In the genomic region with DNA sequence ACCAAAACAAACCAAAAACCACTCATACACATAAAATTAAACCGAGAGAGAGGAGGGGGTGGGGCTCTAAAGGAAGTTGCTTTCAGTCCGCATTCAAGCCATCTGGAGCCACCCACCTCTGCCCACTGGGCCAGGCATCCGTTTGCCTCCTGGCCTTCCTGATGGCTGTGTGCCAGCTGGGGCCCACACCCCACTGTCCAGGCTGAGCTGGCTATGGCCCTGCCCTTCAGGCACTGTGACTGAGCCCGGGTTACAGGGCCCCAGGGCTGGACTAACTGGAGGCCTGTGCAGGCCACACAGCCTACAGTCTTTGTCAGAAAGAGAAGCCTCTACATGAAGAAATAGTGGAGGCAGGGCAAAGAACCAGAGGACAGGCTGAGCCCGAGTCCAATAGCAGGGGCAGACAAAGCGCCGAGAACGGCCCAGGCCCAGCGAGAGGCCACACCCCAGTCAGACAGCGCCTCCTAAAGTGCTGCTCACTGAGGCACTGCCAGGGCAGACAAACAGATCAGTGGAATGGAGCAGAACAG, we compare ENCODE assay signal across 8 mouse cellular contexts. TPM values are rescaled to one million over a fixed set of nuclear protein-coding genes. Genes with fewer than 3 reads are reported as not detected.
DNase-seq lines count a peak whose midpoint lies in the region; ATAC-seq and TF ChIP-seq lines count a peak whose summit lies in the region.

No protein-coding gene starts in this region.

- no peak overlapping the region for H3K4me2 ChIP-seq in hindbrain, embryonic 14.5 days (replicated peaks)
- peak overlapping the region; percentile 56 for H3K4me2 ChIP-seq in liver, embryonic 13.5 days
- H3K4me2 ChIP-seq in midbrain, postnatal 0 days (ENCODE audit: low read depth, low read length, poor library complexity, severe bottlenecking): no peak overlapping the region

- no peaks in the 10 kb centered on the region for H3K27me3 ChIP-seq in hindbrain, embryonic 14.5 days (ENCODE audit: control insufficient read depth, insufficient read depth, low read length)
- no peaks in the 10 kb centered on the region for H3K27me3 ChIP-seq in liver, embryonic 13.5 days
- H3K27me3 ChIP-seq in midbrain, postnatal 0 days (ENCODE audit: insufficient read depth, low read length): no peaks in the 10 kb centered on the region

- WGBS in hindbrain, embryonic 14.5 days: 51% methylated on average over 10 of the region's 10 CpGs
- 24% methylated on average over 10 of the region's 10 CpGs for WGBS in liver, embryonic 13.5 days (ENCODE audit: insufficient replicate concordance)
- WGBS in midbrain, postnatal 0 days: 45% methylated on average over 10 of the region's 10 CpGs

- 0 out of 2 replicates have a peak, but pooled peaks have one; percentile 7 for TF ChIP-seq CTCF in midbrain, postnatal 0 days (IDR thresholded peaks at IDR 0.05)

- DNase-seq in gastrocnemius, postnatal 25 days: peak; percentile 38
- no peak for DNase-seq in gastrocnemius, postnatal 36 days
- DNase-seq in hindbrain, embryonic 14.5 days (ENCODE audit: low spot score): no peak
- DNase-seq in liver, embryonic 13.5 days: no peak
- no peak for DNase-seq in midbrain, postnatal 0 days (ENCODE audit: low spot score)
- no peak for DNase-seq in adrenal gland, adult 2 months
- no peak for DNase-seq in embryo, embryonic 9.5 days (ENCODE audit: extremely low spot score)

- ATAC-seq in common myeloid progenitor, adult 5-6 weeks (replicated peaks; ENCODE audit: low read depth, poor library complexity, severe bottlenecking): peak; percentile 66
- ATAC-seq in hindbrain, embryonic 14.5 days (ENCODE audit: low FRiP score): peak; percentile 51; the same call in 1 of the 2 replicates
- peak; percentile 74 for ATAC-seq in liver, embryonic 13.5 days (ENCODE audit: low read depth)
- ATAC-seq in midbrain, postnatal 0 days (ENCODE audit: low FRiP score): peak; percentile 18; the same call in 1 of the 2 replicates

- no peak overlapping the region for H3K9ac ChIP-seq in hindbrain, embryonic 14.5 days
- peak overlapping the region; percentile 72 for H3K9ac ChIP-seq in liver, embryonic 13.5 days
- H3K9ac ChIP-seq in midbrain, postnatal 0 days (replicated peaks; ENCODE audit: low read length, poor library complexity, severe bottlenecking): no peak overlapping the region

- no peaks in the 10 kb centered on the region for H3K36me3 ChIP-seq in hindbrain, embryonic 14.5 days (replicated peaks; ENCODE audit: control insufficient read depth, insufficient read depth)
- H3K36me3 ChIP-seq in liver, embryonic 13.5 days: peaks cover 30% of the 10 kb centered on the region
- H3K36me3 ChIP-seq in midbrain, postnatal 0 days (ENCODE audit: insufficient read depth, low read length): peaks cover 8% of the 10 kb centered on the region

- no peak overlapping the region for H3K27ac ChIP-seq in hindbrain, embryonic 14.5 days
- peak overlapping the region; percentile 80 for H3K27ac ChIP-seq in liver, embryonic 13.5 days
- H3K27ac ChIP-seq in midbrain, postnatal 0 days (ENCODE audit: low read depth, low read length): no peak overlapping the region

- H3K4me3 ChIP-seq in hindbrain, embryonic 14.5 days (replicated peaks; ENCODE audit: low read length): no peak overlapping the region
- H3K4me3 ChIP-seq in liver, embryonic 13.5 days (replicated peaks): peak overlapping the region; percentile 32
- H3K4me3 ChIP-seq in midbrain, postnatal 0 days (ENCODE audit: low read depth, low read length): no peak overlapping the region

- no peaks in the 10 kb centered on the region for H3K9me3 ChIP-seq in hindbrain, embryonic 14.5 days (ENCODE audit: control insufficient read depth, low read length)
- H3K9me3 ChIP-seq in liver, embryonic 13.5 days (replicated peaks): no peaks in the 10 kb centered on the region
- H3K9me3 ChIP-seq in midbrain, postnatal 0 days (ENCODE audit: low read length): no peaks in the 10 kb centered on the region

- H3K4me1 ChIP-seq in hindbrain, embryonic 14.5 days (replicated peaks; ENCODE audit: control insufficient read depth, insufficient read depth, low read length): peaks cover 17% of the 10 kb centered on the region
- H3K4me1 ChIP-seq in liver, embryonic 13.5 days (replicated peaks): peaks cover 86% of the 10 kb centered on the region
- no peaks in the 10 kb centered on the region for H3K4me1 ChIP-seq in midbrain, postnatal 0 days (ENCODE audit: insufficient read depth, low read length)

- intact Hi-C loops in gastrocnemius, postnatal 36 days (cut with DNase I): no loop called here

RNA-seq across cellular contexts. Expression of a gene that starts 13.0 kb away (rescaled TPM):
- 1 to 10 TPM; 1.6 to 2.4 TPM for total RNA-seq in gastrocnemius, postnatal 25 days (2021)
- 1 to 10 TPM; 1.7 to 1.9 TPM for total RNA-seq in gastrocnemius, postnatal 36 days (2021)
- total RNA-seq in common myeloid progenitor, adult 5-6 weeks (2017): 10.6 and 15.1 TPM in 2 replicates
- 16.7 and 18.0 TPM in 2 replicates for polyA plus RNA-seq in hindbrain, embryonic 14.5 days (2014; fragmentation: Nextera tagmentation; extraction: Ambion mirVana)
- polyA plus RNA-seq in liver, embryonic 13.5 days (2015; fragmentation: Nextera tagmentation; extraction: Ambion mirVana): 13.2 and 16.8 TPM in 2 replicates
- 40.0 and 51.9 TPM in 2 replicates for total RNA-seq in midbrain, postnatal 0 days (2014; rRNA removed)
- polyA plus RNA-seq in midbrain, postnatal 0 days (2015; fragmentation: Nextera tagmentation; extraction: Ambion mirVana): 20.7 and 20.9 TPM in 2 replicates
- 1 to 10 TPM; 4.1 to 6.1 TPM for total RNA-seq in adrenal gland, adult 2 months (2021)
- polyA plus RNA-seq in adrenal gland, adult 2 months (2012; rRNA removed): 8.4 and 11.2 TPM in 2 replicates

RNA-seq across cellular contexts. Expression of a gene that starts 19.8 kb away (rescaled TPM):
- total RNA-seq in gastrocnemius, postnatal 25 days (2021): under 1 TPM in 1 of 2 experiments, not detected in 1; 0.11 TPM
- under 1 TPM in 1 of 2 experiments, not detected in 1; 0.12 TPM for total RNA-seq in gastrocnemius, postnatal 36 days (2021)
- total RNA-seq in common myeloid progenitor, adult 5-6 weeks (2017): 0.23 TPM in 1 of 2 replicates, not detected in the other
- polyA plus RNA-seq in hindbrain, embryonic 14.5 days (2014; fragmentation: Nextera tagmentation; extraction: Ambion mirVana): 0.31 and 0.32 TPM in 2 replicates
- polyA plus RNA-seq in liver, embryonic 13.5 days (2015; fragmentation: Nextera tagmentation; extraction: Ambion mirVana): 0.50 and 0.76 TPM in 2 replicates
- 0.55 and 0.57 TPM in 2 replicates for total RNA-seq in midbrain, postnatal 0 days (2014; rRNA removed)
- 0.22 and 0.46 TPM in 2 replicates for polyA plus RNA-seq in midbrain, postnatal 0 days (2015; fragmentation: Nextera tagmentation; extraction: Ambion mirVana)
- total RNA-seq in adrenal gland, adult 2 months (2021): 1 to 10 TPM in 1 of 2 experiments, under 1 TPM in 1; 0.17 to 5.7 TPM
- 3.3 and 10.3 TPM in 2 replicates for polyA plus RNA-seq in adrenal gland, adult 2 months (2012; rRNA removed)

RNA-seq across cellular contexts. Expression of a gene that starts 34.2 kb away (rescaled TPM):
- not detected for total RNA-seq in gastrocnemius, postnatal 25 days (2021)
- total RNA-seq in gastrocnemius, postnatal 36 days (2021): not detected
- total RNA-seq in common myeloid progenitor, adult 5-6 weeks (2017): 0.87 TPM in 1 of 2 replicates, not detected in the other
- 0.25 and 0.31 TPM in 2 replicates for polyA plus RNA-seq in hindbrain, embryonic 14.5 days (2014; fragmentation: Nextera tagmentation; extraction: Ambion mirVana)
- not detected in 2 replicates for polyA plus RNA-seq in liver, embryonic 13.5 days (2015; fragmentation: Nextera tagmentation; extraction: Ambion mirVana)
- total RNA-seq in midbrain, postnatal 0 days (2014; rRNA removed): 1.5 and 2.0 TPM in 2 replicates
- polyA plus RNA-seq in midbrain, postnatal 0 days (2015; fragmentation: Nextera tagmentation; extraction: Ambion mirVana): 1.3 TPM in 2 replicates
- under 1 TPM in 1 of 2 experiments, not detected in 1; 0.78 TPM for total RNA-seq in adrenal gland, adult 2 months (2021)
- polyA plus RNA-seq in adrenal gland, adult 2 months (2012; rRNA removed): 0.19 and 0.20 TPM in 2 replicates

RNA-seq across cellular contexts. Expression of a gene that starts 45.7 kb away (rescaled TPM):
- total RNA-seq in gastrocnemius, postnatal 25 days (2021): 1 to 10 TPM; 2.8 to 3.5 TPM
- 1 to 10 TPM; 2.6 to 3.2 TPM for total RNA-seq in gastrocnemius, postnatal 36 days (2021)
- total RNA-seq in common myeloid progenitor, adult 5-6 weeks (2017): 7.4 and 7.5 TPM in 2 replicates
- polyA plus RNA-seq in hindbrain, embryonic 14.5 days (2014; fragmentation: Nextera tagmentation; extraction: Ambion mirVana): 20.0 and 24.3 TPM in 2 replicates
- polyA plus RNA-seq in liver, embryonic 13.5 days (2015; fragmentation: Nextera tagmentation; extraction: Ambion mirVana): 8.0 and 8.3 TPM in 2 replicates
- total RNA-seq in midbrain, postnatal 0 days (2014; rRNA removed): 66.0 and 74.3 TPM in 2 replicates
- 11.1 and 14.6 TPM in 2 replicates for polyA plus RNA-seq in midbrain, postnatal 0 days (2015; fragmentation: Nextera tagmentation; extraction: Ambion mirVana)
- 100 to 1,000 TPM; 140 to 146 TPM for total RNA-seq in adrenal gland, adult 2 months (2021)
- polyA plus RNA-seq in adrenal gland, adult 2 months (2012; rRNA removed): 136 and 180 TPM in 2 replicates

Comparison
In these comparisons a context has a peak if more than half of its experiments do, and no peak if none do; other contexts are left out.
1. ATAC-seq: peak in every context shown above with its lines; median percentile 74 in liver, embryonic 13.5 days; 66 in common myeloid progenitor, adult 5-6 weeks; 51 in hindbrain, embryonic 14.5 days; 18 in midbrain, postnatal 0 days.